Mouse (Mus musculus) midbrain, postnatal 0 days (tissue): Measurements from ENCODE around the gene Plk3. TPM values are rescaled to one million over a fixed set of nuclear protein-coding genes. Genes with fewer than 3 reads are reported as not detected.
A peak's percentile ranks its signal among the peaks of the same experiment; 100 is the strongest.

Source experiments
- ATAC-seq: fragments of 200-750 bp; cut with Nextera tagmentation; 2 replicates; pipeline ENCODE4 v1.8.0; 2017; ENCODE audit warnings: moderate number of reproducible peaks, mild to moderate bottlenecking, moderate TSS enrichment, moderate library complexity; ENCODE audit not compliant: low FRiP score
- DNase-seq: peaks from one replicate; pipeline ENCODE4 v3.0.0-alpha.2; 2015; ENCODE audit warnings: low spot score
- H3K27ac ChIP-seq: fragments of 300-500 bp; sonication (generic); 2 replicates; pipeline ENCODE4 v1.5.1; 2014; ENCODE audit warnings: low read depth, mild to moderate bottlenecking, low read length, mixed read lengths
- H3K27me3 ChIP-seq: fragments of 300-500 bp; sonication (generic); 2 replicates; pipeline ENCODE4 v1.6.1; 2014; ENCODE audit warnings: low read length, control low read depth, mixed read lengths; ENCODE audit not compliant: insufficient read depth
- H3K36me3 ChIP-seq: fragments of 300-500 bp; sonication (generic); 2 replicates; pipeline ENCODE4 v1.6.1; 2014; ENCODE audit warnings: low read length, control low read depth, mixed read lengths; ENCODE audit not compliant: insufficient read depth
- H3K4me1 ChIP-seq: fragments of 300-500 bp; sonication (generic); 2 replicates; pipeline ENCODE4 v1.6.1; 2014; ENCODE audit warnings: mild to moderate bottlenecking, control low read depth, antibody characterized with exemption, low read length, mixed read lengths; ENCODE audit not compliant: insufficient read depth
- H3K4me2 ChIP-seq: fragments of 300-500 bp; sonication (generic); 2 replicates; pipeline ENCODE4 v1.6.1; 2014; ENCODE audit warnings: low read depth, mild to moderate bottlenecking, low read length, mixed read lengths; ENCODE audit not compliant: poor library complexity, severe bottlenecking
- H3K4me3 ChIP-seq: fragments of 300-500 bp; sonication (generic); 2 replicates; pipeline ENCODE4 v1.5.1; 2014; ENCODE audit warnings: low read depth, mild to moderate bottlenecking, low read length, moderate library complexity
- H3K9ac ChIP-seq: fragments of 300-500 bp; sonication (generic); replicated peaks from 2 replicates; pipeline ENCODE4 v1.6.1; 2014; ENCODE audit warnings: mild to moderate bottlenecking, low read length, moderate library complexity, mixed read lengths; ENCODE audit not compliant: poor library complexity, severe bottlenecking
- H3K9me3 ChIP-seq: fragments of 300-500 bp; sonication (generic); 2 replicates; pipeline ENCODE4 v1.6.1; 2016; ENCODE audit warnings: low read length, control low read depth
- CTCF ChIP-seq: IDR thresholded peaks from 2 replicates; pipeline ENCODE4 v1.5.1; 2016; ENCODE audit warnings: antibody characterized with exemption, mild to moderate bottlenecking
- WGBS: fragments of 180-500 bp; shearing (Covaris S2); extraction: QIAGEN DNeasy Blood & Tissue Kit; methylation state at CpG from one replicate; pipeline ENCODE4 v1.1.7; 2014; 5-methylcytosine and 5-hydroxymethylcytosine counted together
- polyA plus RNA-seq: library from polyadenylated mRNA; unstranded; fragments of >200 nt; fragmentation: Nextera tagmentation; extraction: Ambion mirVana; gene quantifications from 2 replicates; pipeline ENCODE4 v1.2.1, GENCODE M21; 2015
- total RNA-seq: library from RNA; depleted of rRNA; stranded (reverse); fragments of >200 nt; gene quantifications from 2 replicates; pipeline ENCODE4 v1.2.3, GENCODE M21; 2014

Gene Plk3
- total and polyA plus RNA-seq, 2 experiments from 2014 or later = 26.6 to 28.2 TPM

DNA sequence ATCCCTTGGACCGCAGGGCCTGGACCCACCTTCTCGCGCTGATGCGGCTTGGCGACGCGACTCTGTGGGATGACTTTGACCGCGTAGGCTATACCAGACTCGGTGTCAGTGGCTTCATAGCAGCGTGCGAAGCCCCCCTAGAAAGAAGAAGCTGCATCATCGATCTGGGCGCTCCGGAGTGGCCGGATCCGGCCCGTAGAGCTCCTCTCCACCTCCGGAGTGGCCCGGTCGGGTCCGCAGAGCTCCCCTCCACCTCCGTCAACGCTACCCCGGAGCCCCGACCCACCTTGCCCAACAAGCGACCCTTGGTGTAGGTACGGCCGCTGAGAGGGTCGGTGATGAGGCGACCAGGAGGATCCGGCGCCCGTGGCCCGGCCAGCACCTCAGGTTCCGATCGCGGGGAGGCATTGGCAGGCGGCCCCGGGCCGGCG, 382 bp downstream of the Plk3 start:
- ATAC-seq = peak; percentile 32
- Histone ChIP-seq H3K27me3 (no peaks in the 10 kb centered on the region), H3K4me1 (peaks cover 7% of the 10 kb centered on the region; the same call in 1 of the 2 replicates), H3K27ac (peak overlapping the region; percentile 85), H3K36me3 (peaks cover 24% of the 10 kb centered on the region), H3K4me3 (peak overlapping the region; percentile 83), H3K4me2 (peak overlapping the region; percentile 55), H3K9ac (peak overlapping the region; percentile 86), H3K9me3 (no peaks in the 10 kb centered on the region)
- WGBS = under 1% methylated on average over 41 of the region's 42 CpGs
- peak; percentile 57 for DNase-seq
- TF ChIP-seq CTCF = no peak

DNA sequence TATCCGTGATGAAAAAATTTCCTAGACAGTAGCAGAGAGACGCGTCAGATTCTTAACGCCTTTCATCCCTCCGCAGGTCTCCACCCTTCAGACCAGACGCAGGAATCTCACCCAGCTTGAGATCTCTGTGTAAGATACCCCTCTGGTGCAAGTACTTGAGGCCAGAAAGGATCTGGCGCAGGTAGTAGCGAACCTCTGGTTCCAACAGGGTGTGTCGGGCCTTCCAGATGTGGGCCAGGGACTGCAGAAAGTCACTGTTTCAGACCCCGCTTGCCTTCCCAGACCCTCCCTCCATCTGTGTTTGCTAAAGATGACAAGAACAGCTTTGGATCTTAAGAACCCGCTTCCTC, 994 bp downstream of the Plk3 start:
- peak overlapping the region; percentile 85 for H3K27ac ChIP-seq
- no peak for ATAC-seq
- H3K4me3 ChIP-seq = peak overlapping the region; percentile 83
- TF ChIP-seq CTCF = no peak
- H3K4me1 ChIP-seq = peaks cover 7% of the 10 kb centered on the region; the same call in 1 of the 2 replicates
- WGBS = 7% methylated on average over 11 of the region's 11 CpGs
- no peak for DNase-seq
- peaks cover 30% of the 10 kb centered on the region for H3K36me3 ChIP-seq
- peak overlapping the region; percentile 55 for H3K4me2 ChIP-seq
- no peaks in the 10 kb centered on the region for H3K9me3 ChIP-seq
- H3K9ac ChIP-seq = peak overlapping the region; percentile 86
- no peaks in the 10 kb centered on the region for H3K27me3 ChIP-seq

DNA sequence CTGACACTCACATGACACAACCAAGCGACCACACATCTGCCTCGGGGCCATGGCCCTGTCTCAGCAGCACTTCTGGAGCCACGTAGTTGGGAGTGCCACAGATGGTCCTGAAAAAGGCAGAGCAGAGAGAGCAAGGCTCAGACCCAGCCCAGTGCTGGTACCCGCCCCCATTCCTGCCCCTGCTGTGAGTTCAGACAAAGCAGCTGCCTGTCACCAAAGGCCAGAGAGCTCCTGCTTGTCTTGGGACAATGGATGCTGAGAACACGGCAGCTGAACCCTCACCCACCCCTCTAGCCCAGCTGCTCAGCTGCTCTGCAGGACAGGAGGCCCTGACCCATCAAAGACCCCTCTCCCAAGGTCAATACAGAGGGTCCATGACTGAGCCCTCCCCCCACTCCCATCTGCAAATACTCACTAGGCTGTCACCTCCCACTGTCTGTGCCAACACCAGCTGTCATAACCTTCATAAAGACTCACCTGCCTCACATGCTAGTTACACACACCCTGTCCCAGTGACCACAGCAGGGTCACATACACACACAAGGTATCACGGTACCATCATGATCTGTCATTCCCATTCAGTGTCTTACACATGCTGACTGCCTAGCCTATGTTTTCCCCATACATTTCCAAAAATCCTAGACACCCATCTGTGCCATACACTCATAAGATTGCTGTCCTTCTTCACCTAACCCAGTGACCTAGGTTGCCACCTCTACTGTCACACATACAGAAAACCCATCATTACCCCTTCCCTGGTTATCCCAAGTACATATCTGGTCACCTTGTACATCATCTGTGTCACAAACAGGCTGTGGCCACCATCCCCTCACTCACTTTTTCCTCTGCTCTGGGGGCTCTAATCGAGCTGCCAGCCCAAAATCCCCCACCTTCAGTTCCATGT, 1.6 kb downstream of the Plk3 start:
- TF ChIP-seq CTCF = no peak
- H3K36me3 ChIP-seq = peaks cover 31% of the 10 kb centered on the region
- H3K9ac ChIP-seq = peak overlapping the region; percentile 86
- H3K4me3 ChIP-seq = peak overlapping the region; percentile 83
- H3K4me2 ChIP-seq = peak overlapping the region; percentile 55
- DNase-seq = peak; percentile 59
- peak overlapping the region; percentile 85 for H3K27ac ChIP-seq
- WGBS = 17% methylated on average over 7 of the region's 7 CpGs
- no peaks in the 10 kb centered on the region for H3K9me3 ChIP-seq
- no peak for ATAC-seq
- peaks cover 7% of the 10 kb centered on the region; the same call in 1 of the 2 replicates for H3K4me1 ChIP-seq
- no peaks in the 10 kb centered on the region for H3K27me3 ChIP-seq

DNA sequence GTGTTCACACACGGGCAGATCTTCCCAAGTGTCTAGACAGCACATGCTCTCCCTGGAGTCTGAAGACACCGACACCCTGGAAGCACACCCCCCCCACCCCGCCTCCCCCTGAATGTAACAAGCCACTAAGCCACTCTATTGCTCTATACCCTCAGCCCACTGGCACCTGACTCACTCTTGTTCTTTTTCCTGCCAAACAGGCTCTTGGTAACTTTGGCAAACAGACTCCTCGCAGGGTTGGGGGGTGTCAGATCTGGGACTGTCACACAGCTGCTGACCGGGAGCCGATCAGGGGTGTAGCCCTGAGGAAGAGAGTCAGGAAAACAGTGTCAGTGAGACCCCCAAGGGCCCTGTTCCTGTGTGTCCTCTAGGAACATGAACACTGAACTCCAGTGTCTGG, 2.6 kb downstream of the Plk3 start:
- Histone ChIP-seq H3K4me3 (no peak overlapping the region), H3K27me3 (no peaks in the 10 kb centered on the region), H3K4me1 (peaks cover 7% of the 10 kb centered on the region; the same call in 1 of the 2 replicates), H3K9me3 (no peaks in the 10 kb centered on the region), H3K36me3 (peaks cover 31% of the 10 kb centered on the region), H3K4me2 (no peak overlapping the region), H3K9ac (no peak overlapping the region), H3K27ac (no peak overlapping the region)
- 53% methylated on average over 6 of the region's 6 CpGs for WGBS
- ATAC-seq (no peak), DNase-seq (no peak)
- TF ChIP-seq CTCF = no peak

DNA sequence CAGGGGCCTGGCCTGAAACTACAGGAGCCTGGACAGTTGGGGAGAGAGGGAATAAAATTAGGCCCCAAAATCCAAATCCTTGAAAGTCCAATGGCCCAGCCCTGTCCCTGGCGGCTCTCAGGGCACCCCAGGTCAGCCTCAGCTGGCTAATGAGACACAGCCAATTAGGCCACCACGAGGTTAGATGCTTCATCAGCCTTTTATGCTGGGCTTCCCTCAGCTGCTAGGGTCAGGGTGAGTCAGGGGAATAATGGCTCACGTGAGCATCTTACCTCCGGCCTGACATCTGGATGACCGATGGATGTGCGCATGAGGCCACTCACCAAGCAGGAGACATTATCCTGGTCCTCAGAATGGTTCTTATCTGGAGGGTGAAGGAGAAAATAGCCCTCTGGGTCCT, 3.0 kb downstream of the Plk3 start:
- Histone ChIP-seq H3K4me2 (no peak overlapping the region), H3K27me3 (no peaks in the 10 kb centered on the region), H3K9ac (no peak overlapping the region), H3K4me1 (peaks cover 7% of the 10 kb centered on the region; the same call in 1 of the 2 replicates), H3K36me3 (peaks cover 31% of the 10 kb centered on the region), H3K9me3 (no peaks in the 10 kb centered on the region), H3K4me3 (no peak overlapping the region), H3K27ac (no peak overlapping the region)
- TF ChIP-seq CTCF = no peak
- WGBS = 54% methylated on average over 6 of the region's 6 CpGs
- ATAC-seq = no peak
- no peak for DNase-seq
